Mouse (Mus musculus) brain, adult 2 months (tissue): Measurements from ENCODE around the gene Adam33.
A peak's percentile ranks its signal among the peaks of the same experiment; 100 is the strongest.
"Not testable (repeated sequence)": the region's sequence is repeated elsewhere in the genome, so short reads cannot be mapped to it uniquely, and the experiment has no call there.

Experiments used
- DNase-seq: peaks from one replicate; pipeline ENCODE4 v3.0.0; 2011; ENCODE audit warnings: low read depth, low spot score

Gene Adam33

GRCm38 (mm10) chr2:131058672-131059071, 4.9 kb downstream of the Adam33 start:
- peak; percentile 62 for DNase-seq

DNA sequence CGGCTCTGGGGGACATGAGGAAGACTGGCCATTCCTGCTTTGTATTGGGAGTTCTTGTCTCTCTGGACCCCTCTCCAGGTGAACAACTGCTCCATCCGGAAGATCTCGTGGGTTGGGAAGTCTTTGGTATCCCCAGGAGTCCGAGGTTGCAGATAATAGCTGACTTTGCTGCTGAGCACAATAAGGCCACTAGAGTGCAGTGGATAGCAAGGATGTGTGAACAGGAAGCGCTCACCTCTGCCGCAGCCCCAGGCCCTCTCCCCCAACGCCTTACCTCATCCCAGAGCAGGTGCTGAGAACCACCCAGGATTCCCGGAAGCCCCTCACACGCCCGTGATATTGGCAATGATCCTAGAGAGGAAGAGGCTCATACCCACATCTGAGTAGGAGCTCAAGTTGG, 7.4 kb downstream of the Adam33 start:
- DNase-seq, result peak; percentile 59

- DNase-seq, result peak; percentile 66
Measured at GRCm38 (mm10) chr2:131055631-131056030, 8.0 kb downstream of the Adam33 start.

GRCm38 (mm10) chr2:131054646-131055264, 8.9 kb downstream of the Adam33 start:
- no peak for DNase-seq

DNA sequence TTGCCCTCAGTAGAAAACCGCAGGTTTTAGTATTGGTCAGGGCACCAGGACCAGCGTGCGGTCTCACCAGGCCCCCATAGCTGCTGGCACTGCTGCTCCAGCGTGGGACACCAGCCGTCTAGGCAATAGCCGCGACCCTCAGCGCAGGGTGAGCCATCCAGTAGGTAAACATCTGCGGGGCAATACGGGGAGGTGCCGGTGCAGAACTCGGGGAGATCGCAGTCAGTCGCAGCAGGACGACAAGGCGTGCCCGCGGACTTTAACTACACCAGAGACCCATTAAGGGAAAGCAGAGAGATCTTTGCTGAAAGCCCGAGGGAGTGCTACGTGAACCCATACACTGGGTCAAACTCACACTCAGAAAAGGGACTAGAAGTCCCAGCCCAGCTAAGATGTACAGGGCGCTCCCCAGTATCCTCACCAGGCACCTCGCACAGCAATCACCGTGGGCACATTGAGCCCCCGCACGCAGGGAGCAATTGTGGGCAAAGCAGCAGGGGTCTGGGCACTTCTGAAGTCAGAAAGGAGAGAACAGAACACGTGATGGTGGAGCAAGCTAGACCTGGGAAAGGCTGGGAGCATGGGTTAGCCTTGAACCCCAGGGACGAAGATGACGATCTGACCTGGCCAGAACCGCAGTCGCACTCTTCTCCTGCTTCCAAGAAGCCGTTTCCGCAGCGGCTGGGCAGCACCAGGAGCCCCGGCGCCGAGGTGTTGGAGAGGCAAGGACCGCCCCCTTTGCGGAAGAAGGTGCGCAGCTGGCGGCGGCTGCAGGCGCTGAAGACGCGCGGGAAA, 9.6 kb downstream of the Adam33 start:
- no peak for DNase-seq

- DNase-seq, result no peak
Measured at GRCm38 (mm10) chr2:131052862-131053418, 10.7 kb downstream of the Adam33 start.

GRCm38 (mm10) chr2:131052043-131052442, 11.6 kb downstream of the Adam33 start:
- DNase-seq, result no peak

GRCm38 (mm10) chr2:131046025-131046424, 17.6 kb downstream of the Adam33 start:
- no peak for DNase-seq

- no peak for DNase-seq
Measured at GRCm38 (mm10) chr2:131044989-131045720, 18.5 kb downstream of the Adam33 start.

GRCm38 (mm10) chr2:131044354-131044852, 19.2 kb downstream of the Adam33 start:
- DNase-seq, result no peak

DNA sequence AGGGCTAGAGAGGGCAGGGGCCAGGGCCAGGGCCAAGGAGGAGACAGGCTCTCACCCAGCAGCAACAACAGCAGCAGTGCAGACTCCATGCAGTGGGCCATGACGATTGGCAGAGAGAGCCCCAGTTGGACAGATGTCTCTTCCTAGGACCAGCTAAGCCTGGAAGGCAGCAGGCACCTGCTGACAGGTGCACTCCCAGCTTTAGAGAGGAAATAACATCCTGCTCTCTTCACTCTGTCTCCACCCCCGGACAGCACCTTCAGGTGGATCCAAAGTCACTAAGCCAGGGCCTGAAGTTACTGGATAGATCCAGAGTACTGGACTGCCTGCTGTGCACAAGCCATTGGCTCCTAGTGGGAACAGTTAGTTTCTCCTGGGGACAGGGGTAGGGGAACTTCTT, 20.6 kb downstream of the Adam33 start, which contains the start of gene Gfra4:
Gfra4 (minus strand) TSS at position 101 of the 400 bp plus-strand sequence.
- no peak for DNase-seq

DNA sequence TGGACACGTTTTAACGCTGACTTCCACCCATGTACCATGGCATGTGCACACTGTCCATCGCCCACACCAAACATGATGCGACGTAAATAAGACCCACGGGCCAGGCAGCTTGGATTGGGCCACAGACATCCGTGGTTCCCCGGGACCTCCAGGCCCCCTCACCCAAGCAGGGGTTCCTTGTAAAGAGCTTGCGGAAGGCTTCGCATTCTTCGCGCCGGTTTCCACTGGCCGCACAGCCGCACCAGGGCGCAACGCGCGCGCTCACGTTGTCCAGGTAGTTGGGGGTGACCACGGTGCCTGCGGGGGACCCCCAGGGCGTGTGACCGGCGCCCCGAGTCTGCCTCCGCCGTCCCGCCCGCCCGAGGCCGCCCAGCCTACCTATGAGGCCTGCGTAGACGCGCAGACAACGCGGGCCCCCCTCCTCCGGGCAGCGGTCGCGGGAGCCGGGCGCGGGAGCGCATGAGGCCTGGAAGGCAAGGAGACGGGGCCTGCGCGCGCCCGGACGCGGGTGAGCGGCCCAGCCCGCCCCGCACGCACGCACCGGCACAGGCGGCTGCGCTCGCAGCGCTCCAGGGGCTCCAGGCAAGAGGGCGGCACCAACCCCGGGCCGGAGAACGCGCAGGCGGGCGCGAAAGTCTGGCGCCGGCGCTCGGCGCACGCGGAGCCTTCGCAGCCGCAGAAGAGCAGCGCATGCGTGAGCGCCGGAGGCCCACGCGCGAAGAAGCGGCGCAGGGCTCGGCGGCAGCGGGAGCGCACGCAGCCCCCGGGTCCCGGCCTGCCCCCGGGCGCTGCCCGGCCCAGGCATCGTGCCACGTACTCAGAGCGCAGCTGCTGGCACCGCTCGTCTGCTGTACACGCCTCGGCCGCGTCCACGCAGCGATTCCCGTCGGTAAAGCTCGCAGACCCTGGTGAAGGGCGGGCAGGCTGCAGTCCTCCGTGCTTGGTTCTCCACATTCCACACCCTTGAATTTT, 22.5 kb downstream of the Adam33 start:
- DNase-seq, result peak; percentile 92

DNA sequence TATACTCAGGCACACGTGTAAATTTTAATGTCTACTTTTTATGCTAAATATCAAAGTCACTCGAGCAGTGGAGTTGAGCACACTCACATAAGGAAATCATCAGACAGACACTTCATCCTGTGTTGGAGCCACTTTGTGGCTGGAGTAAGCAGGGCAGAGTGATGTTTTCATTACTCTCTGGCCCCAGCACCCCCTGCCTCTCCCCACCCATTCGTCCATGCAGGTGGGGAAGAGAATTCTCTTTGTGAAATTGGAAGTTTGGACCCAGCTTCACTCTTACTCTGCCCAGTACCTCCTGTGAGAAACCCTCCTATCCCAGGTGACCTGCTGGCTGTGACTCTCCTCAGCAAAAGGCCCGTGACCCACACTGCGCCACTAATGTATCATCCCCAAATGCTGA, 24.9 kb downstream of the Adam33 start:
- DNase-seq, result no peak

GRCm38 (mm10) chr2:131038197-131038596, 25.4 kb downstream of the Adam33 start:
- no peak for DNase-seq

DNA sequence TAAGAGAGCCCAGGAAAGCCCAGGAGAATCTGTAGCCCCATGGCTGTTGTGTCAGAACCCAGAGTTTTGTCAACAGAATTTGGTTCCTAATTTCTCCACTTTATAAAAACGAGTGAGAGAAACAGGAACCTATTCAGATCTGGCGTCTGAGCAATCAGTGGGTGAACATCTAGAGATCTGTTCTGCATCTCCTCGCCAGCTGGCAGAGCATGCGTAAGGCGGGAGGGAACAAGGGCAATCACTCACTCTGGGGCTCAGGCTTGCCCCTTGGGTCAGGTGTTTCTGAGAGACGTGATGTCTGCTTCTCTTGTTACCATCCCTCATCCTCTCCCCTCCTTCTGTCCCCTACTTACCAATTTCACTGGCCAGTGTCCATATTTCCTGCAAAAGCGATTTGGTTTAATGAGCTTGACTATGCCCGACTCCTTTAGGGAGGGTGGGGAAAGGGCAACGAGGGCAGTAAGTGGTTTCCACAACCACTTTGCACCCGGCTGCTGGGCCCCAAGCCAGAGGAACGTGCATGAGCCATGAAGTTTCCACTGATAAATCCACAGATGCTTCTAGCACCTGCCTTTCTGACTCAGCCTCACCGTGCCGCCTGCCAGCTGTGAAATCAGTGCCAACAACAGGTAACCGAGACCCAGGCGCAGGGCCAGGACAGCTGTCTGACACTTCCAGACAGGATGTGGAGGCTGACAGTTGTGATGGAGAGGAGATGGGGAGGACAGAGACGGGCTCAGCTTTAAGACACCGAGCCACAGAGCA, 26.2 kb downstream of the Adam33 start:
- DNase-seq, result peak; percentile 66

GRCm38 (mm10) chr2:131036757-131037156, 26.9 kb downstream of the Adam33 start:
- no peak for DNase-seq

DNA sequence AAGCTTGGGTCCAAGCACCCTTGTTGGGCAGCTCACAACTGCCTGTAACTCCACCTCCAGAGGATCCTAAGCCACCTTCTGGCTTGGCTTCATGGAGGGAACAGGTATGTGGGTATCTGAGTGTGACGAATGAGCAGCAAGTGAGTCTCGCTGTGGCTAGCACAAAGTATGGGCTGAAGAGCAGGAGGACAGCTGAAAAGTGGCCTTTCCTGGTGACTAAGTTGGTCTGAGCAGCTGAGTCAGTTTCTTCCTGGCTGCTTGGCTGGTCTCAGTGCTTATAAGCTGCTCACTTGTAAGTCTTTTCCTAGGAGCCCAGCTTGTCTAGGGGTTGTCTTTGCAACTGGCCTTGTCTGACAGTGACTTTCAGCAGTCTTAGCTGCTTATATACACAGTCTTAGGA, 27.3 kb downstream of the Adam33 start:
- no peak for DNase-seq

- DNase-seq, result not testable (repeated sequence)
Measured at GRCm38 (mm10) chr2:131031406-131031805, 32.2 kb downstream of the Adam33 start.

GRCm38 (mm10) chr2:131030998-131031397, 32.6 kb downstream of the Adam33 start:
- no peak for DNase-seq

GRCm38 (mm10) chr2:131030561-131030960, 33.1 kb downstream of the Adam33 start:
- DNase-seq, result no peak
